Mouse (Mus musculus) lung, postnatal 0 days (tissue): ENCODE results near the gene Kcnb1.

Experiments
- CTCF ChIP-seq: IDR thresholded peaks from 2 replicates; pipeline ENCODE4 v1.5.1; 2016; ENCODE audit warnings: antibody characterized with exemption, mild to moderate bottlenecking
- EP300 ChIP-seq: IDR thresholded peaks from 2 replicates; pipeline ENCODE4 v1.6.1; 2016; ENCODE audit warnings: antibody characterized with exemption, mild to moderate bottlenecking, control low read depth

- TF ChIP-seq CTCF (peak; percentile 98), EP300 (no peak)
Observed at GRCm38 (mm10) chr2:167219154-167219775, 29.3 kb upstream of the Kcnb1 start.
